Mouse (Mus musculus): ENCODE measurements around the gene Mtg2.

Gene Mtg2

DNA sequence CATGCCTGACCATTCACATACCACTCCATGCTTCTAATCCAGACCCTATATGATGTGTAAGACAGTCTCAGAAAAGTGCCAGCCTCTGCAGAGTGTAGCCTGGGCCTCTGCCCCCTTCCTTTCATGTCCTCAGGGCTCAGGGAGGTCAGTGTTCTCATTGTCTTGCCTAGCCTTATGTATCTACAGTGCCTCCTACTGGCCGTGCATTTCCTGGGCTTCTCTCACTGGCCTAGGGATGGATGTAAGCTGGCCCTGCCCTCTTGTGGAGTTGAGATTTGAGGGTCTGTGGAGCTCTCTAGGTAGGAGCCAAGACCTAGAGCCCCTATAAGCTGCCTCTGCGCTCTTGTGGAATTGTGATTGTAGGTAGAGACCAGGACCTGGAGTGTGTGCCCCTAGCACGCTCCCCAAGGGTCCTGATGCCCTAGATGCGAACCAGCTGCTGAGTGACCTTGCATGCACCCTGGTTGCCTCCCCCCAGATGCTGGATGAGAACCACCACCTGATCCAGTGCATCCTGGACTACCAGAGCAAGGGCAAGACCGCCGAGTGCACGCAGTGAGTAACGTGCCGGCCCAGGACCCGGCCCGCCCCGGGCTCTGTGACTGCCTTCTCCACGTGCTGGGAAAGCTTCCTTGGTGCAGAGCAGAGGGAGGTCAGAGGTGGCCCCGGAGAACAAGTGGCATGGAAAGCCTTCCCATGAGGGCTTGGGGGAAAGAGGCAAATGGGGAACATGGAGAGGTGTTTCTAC is 18.2 kb upstream of the Mtg2 start:
- in situ Hi-C loops (cut with MboI), result no loop called here

GRCm38 (mm10) chr2:180053001-180053400 is 17.4 kb upstream of the Mtg2 start:
- in situ Hi-C loops (cut with MboI), result no loop called here

DNA sequence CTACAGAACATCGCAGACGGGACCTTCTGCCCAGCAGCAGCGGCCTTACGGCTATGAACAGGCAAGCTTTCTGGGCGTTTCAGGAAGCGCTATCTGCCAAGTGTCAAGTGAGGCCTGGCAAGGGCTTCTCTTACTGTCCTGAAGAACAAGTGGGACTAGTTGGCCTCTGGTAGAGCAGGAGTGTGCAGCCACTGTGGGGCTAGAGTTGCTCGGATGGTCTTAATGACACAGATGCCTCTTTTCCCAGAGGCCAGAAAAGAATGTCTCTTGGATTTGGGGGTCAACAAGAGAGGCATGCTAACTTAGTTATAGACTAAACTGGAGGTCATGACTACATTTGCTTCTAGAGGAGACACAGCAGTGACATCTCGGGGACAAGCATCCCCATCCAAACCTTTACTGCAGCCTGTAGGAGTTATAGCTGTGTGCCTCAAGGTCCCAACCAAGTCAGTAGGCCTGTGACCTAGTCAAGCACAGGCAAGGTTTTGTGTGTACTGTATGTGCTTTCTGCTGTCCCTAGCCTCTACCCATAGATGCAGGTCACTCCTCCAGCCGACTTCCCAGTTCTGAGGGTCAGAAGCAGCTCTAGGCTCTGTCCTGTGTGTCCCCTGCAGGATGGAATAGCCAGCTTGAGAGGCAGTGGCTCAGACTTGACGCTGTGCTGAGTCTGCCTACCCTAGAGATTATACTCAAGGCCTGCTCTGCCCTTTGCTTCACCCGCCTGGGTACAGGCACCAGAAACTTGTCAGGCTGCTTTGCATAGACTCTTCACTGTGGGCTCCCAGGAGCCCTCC is 6.9 kb upstream of the Mtg2 start:
- in situ Hi-C loops (cut with MboI), result no loop called here

- in situ Hi-C loops (cut with MboI), result no loop called here
Measured at GRCm38 (mm10) chr2:180069770-180070480, 463 bp upstream of the Mtg2 start.

- in situ Hi-C loops (cut with MboI), result no loop called here
Measured at GRCm38 (mm10) chr2:180071671-180072070, 1.3 kb downstream of the Mtg2 start.

- in situ Hi-C loops (cut with MboI), result no loop called here
Measured at GRCm38 (mm10) chr2:180072886-180073285, 2.5 kb downstream of the Mtg2 start.

DNA sequence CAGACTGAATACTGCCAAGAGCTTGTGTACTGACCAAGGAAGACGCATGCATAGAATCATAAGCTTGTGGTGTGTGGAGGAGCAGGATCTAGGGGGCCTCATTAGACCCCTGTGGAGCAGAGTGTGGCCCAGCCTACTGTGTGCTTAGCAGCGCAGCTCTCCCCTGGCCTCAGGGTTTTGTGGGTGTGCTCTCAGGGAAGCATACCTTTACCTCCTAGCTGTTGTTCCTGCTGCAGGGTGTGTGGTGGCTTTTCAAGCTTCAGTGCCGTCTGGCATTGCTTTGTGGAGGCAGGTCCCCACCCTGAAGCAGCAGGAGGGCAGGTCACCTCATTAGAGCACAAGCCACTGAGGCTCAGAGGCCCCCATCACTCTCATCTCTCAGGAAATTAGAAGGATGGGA is 7.2 kb downstream of the Mtg2 start:
- in situ Hi-C loops (cut with MboI), result no loop called here

GRCm38 (mm10) chr2:180080680-180081079 is 10.3 kb downstream of the Mtg2 start:
- in situ Hi-C loops (cut with MboI), result no loop called here

GRCm38 (mm10) chr2:180083063-180083462 is 12.7 kb downstream of the Mtg2 start:
- in situ Hi-C loops (cut with MboI), result no loop called here

DNA sequence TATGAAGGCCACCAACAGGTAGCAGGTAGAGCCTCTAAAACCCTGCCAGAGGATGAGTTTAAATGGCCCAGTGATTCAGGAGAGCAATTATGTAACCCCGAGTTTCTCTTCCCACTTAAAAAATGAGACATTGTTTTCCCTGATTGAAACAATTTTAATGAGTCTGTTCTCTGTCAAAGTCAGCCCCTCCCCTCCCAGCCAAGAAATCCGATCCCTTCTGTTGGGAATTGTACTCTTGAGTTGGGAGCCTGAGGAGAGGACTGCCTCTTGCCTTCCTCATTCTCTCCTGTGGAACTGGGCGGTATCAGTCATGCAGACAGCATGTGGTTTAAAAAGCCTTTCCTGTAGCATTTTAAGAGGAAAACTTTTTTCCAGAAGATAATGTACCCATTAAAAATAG is 14.2 kb downstream of the Mtg2 start:
- in situ Hi-C loops (cut with MboI), result no loop called here

DNA sequence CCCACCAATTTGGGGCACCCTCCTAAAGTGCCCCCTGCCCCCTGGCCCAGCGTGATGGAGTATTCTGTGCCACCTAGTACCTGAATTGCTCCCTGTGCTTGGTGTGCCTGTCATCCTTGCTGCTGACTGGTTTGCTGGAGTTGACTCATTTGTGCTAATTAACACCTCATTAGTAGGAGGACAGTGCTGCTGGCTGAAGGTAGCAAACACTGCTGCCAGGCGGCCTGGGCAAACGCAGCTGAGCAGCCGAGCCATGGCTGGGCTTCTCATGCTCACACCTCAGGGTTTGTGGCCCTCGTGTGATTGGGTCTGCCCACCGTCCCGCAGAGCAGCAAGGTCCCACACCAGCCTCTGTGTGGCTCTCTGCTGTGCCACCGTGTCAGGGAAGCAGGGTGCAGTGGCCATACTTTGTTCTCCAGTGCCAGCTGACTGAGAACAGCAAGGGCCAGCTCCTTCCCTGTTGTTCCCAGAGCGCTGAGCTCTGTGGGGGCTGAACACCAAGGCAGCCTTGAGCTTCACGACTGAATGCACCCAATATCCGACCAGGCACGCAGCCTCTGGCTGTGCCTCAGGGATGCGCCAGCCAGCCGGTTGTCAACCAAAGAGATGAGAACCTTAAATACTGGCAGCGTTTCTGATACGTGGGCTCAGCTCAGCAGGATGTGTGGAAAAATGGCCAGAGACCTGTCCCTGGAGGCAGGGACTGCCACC is 15.7 kb downstream of the Mtg2 start:
- in situ Hi-C loops (cut with MboI), result no loop called here

DNA sequence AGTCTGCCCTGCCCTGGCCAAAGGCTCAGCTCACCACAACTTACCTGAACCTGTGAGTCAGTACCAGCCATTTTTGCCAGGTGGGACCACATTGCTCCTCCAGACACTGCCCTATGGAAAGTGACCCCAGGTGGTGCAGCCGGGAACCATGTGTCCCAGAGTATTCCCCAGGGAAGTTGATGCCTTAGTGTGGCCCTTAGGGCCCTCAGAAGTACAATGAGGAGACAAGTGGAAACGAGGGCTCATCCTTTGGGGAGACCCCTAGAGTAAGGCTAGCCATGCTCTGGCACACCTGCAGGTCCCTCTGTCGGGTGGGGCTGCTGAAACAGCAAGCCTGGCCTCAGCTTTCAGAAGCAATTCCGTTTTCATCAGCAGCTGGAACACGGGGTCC is 16.2 kb downstream of the Mtg2 start:
- in situ Hi-C loops (cut with MboI), result no loop called here

- in situ Hi-C loops (cut with MboI), result no loop called here
Measured at GRCm38 (mm10) chr2:180087472-180087871, 17.1 kb downstream of the Mtg2 start.

DNA sequence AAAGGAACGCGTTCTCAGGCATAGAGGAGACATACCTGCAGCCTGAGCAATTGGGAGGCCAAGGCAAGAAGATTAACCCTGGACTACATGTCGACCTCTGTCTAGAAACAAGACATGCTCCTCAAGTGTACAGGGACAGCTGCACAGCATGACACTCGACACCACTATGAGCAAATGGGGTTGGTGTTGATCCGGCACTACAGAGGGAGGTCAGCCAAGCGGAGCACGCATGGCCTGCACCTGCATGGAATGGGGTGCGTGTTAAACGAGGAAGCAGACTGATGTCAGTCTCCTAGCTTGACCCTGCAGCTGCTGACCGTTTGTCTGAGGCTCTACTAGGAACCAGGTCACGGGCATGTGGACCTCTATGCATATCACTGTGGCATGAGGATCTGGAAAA is 19.9 kb downstream of the Mtg2 start:
- in situ Hi-C loops (cut with MboI), result no loop called here

- in situ Hi-C loops (cut with MboI), result no loop called here
Measured at GRCm38 (mm10) chr2:180095711-180096110, 25.3 kb downstream of the Mtg2 start.

- in situ Hi-C loops (cut with MboI), result no loop called here
Measured at GRCm38 (mm10) chr2:180097585-180097984, 27.2 kb downstream of the Mtg2 start.

DNA sequence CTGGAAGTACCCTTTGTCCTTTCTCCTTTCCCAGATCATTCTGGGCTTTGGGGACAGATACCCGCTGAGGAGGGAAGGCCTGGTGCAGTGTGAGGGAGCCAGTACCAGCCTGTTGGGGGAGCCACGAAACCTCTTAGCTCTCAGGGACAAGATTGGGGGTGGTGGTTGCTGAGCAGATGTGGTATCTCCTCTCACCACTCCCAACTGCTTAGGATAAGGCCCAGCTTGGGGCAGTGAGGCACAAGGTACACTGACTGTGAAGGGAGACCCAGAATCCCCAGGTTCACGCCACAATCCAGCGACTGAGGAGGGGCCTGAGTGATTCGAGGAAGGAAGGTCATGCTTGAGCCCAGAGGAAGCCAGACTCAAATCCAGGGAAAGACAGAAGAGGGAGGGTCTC is 27.8 kb downstream of the Mtg2 start:
- in situ Hi-C loops (cut with MboI), result no loop called here

- in situ Hi-C loops (cut with MboI), result no loop called here
Measured at GRCm38 (mm10) chr2:180099529-180099928, 29.1 kb downstream of the Mtg2 start.

GRCm38 (mm10) chr2:180103151-180103977 is 33.0 kb downstream of the Mtg2 start:
- in situ Hi-C loops (cut with MboI), result no loop called here

GRCm38 (mm10) chr2:180103978-180104658 is 33.7 kb downstream of the Mtg2 start, which contains the start of gene Hrh3:
TSS of gene Hrh3 (minus strand) at chr2:180104488.
- in situ Hi-C loops (cut with MboI), result no loop called here
